Mouse (Mus musculus) bone marrow macrophage, adult 2 months (primary cell): ENCODE results near the gene Hoxa5. TPM values are rescaled to one million over a fixed set of nuclear protein-coding genes. Genes with fewer than 3 reads are reported as not detected.
A peak's percentile ranks its signal among the peaks of the same experiment; 100 is the strongest.

ENCODE experiments used
- H3K27ac ChIP-seq: 2 replicates; pipeline ENCODE4 v1.5.1; 2012; ENCODE audit warnings: low read depth, low read length; ENCODE audit not compliant: insufficient read depth
- H3K4me1 ChIP-seq: 2 replicates; pipeline ENCODE4 v1.6.1; 2012; ENCODE audit warnings: low read length; ENCODE audit not compliant: control insufficient read depth, insufficient read depth
- H3K4me3 ChIP-seq: 2 replicates; pipeline ENCODE4 v1.5.1; 2012; ENCODE audit warnings: mild to moderate bottlenecking, low read length, moderate library complexity; ENCODE audit not compliant: insufficient read depth
- CTCF ChIP-seq: IDR thresholded peaks from 2 replicates; pipeline ENCODE4 v1.5.1; 2012; ENCODE audit warnings: low read depth, mild to moderate bottlenecking, low read length, moderate library complexity
- POLR2A ChIP-seq: IDR thresholded peaks from 2 replicates; pipeline ENCODE4 v1.6.1; 2012; ENCODE audit warnings: mild to moderate bottlenecking, low read depth, low read length, borderline replicate concordance
- polyA plus RNA-seq: library from polyadenylated mRNA; stranded (reverse); fragments of >200 nt; gene quantifications from 2 replicates; pipeline ENCODE4 v1.2.4, GENCODE M21; 2012; ENCODE audit not compliant: missing spikeins, insufficient read depth, insufficient read length

Hoxa5 gene
- polyA plus RNA-seq, 1 experiment = not detected

DNA sequence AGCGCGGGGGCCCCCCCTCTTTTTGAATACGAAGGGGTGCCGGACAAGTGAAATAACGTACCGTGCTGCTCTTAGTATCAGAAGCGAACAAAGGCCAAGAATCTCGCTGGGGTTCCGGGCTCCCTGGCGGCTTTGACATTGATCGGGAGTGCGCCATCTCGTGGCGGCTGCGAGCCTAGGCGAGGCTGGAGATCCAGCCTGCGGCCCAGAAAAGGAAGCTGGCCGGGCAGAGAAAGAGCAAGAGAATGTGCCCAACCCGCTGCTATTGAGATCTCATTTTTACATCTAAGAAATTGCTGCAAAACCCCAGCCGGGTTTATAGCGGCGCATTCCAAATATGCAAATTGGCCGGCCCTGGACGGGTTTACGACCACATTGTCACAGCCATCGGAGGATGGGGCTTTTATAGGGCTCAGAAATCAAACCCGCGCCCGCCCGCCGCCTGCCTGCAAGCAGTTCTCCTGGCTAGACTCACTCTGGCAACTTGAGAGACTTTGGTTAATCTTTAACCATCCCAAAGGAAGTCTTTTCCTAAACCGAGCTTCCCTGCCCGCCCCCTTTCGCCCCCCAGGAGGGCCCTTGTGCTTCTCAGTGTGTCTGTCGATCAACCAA, 36.1 kb upstream of the Hoxa5 start, which contains the start of gene Hoxa10:
Hoxa10 (minus strand) TSS at position 466 of the 612 bp plus-strand sequence.
- Histone ChIP-seq H3K4me3 (peak within 1 kb of the TSS; percentile 37), H3K27ac (no peak within 1 kb of the TSS), H3K4me1 (no peaks in the 10 kb centered on the region; the same call in 1 of the 2 replicates)

DNA sequence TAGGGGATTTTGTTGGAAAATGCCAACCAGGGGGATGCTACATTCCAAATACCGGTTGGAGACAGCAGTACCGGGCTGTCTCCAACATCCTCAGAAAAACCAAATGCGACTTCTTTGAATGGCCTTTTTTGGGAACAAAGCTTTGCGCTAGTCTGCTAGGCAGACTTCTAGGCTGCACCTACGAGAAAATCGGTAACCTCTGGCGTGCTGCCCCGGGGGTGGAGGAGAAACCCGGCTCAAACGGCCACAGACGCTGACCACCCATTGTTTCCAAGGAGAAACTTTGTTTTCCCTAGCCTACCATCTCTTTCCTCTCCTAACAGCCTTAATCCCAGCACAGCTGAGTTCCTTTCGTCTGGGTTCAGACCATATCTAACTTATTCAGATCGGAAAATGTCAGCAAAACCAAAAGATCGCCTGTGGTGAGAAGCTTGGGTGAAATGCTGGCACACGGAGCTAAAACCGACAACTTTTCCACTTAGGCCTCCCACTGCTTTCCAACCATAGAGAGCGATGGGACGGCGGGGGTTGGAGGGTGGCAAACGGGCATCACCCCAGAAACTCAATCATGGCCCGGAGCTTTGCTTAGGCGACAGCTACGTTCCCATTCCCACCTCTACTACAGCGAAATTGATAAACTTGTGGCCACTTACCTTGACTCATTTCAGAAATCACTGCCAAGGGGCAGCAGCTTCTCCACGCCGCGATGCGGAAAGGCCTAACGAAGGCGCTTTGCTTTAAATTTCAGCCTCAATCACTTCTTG, 35.4 kb upstream of the Hoxa5 start:
- H3K4me3 ChIP-seq = peak overlapping the region; percentile 37
- no peaks in the 10 kb centered on the region; the same call in 1 of the 2 replicates for H3K4me1 ChIP-seq
- TF ChIP-seq CTCF (no peak), POLR2A (no peak)
- H3K27ac ChIP-seq = no peak overlapping the region

More for the DNA sequence above, 36.1 kb upstream of the Hoxa5 start, which contains the start of gene Hoxa10:
- no peak for TF ChIP-seq POLR2A
- TF ChIP-seq CTCF = peak; percentile 80

DNA sequence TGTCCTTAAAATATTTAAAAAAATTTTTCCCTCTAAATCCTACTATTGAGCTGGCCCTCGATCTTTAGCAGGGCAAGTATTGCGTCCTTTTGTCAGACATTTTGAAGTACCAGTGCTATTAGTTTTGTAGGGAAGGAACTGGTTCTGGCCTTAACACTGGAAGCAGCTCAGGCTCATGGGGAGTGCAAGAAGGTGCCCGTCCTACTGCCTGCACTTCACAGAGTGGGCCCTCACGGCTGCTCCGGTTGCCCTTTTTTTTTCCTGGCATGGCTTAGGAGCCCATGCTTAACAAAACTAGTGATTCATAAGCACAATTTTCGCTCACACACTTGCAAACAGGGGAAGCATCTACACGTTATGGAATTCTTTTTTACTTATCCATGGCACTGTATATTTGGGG, 34.6 kb upstream of the Hoxa5 start:
- Histone ChIP-seq H3K27ac (no peak overlapping the region), H3K4me3 (no peak overlapping the region), H3K4me1 (no peaks in the 10 kb centered on the region; the same call in 1 of the 2 replicates)
- TF ChIP-seq POLR2A = no peak
- TF ChIP-seq CTCF = no peak

DNA sequence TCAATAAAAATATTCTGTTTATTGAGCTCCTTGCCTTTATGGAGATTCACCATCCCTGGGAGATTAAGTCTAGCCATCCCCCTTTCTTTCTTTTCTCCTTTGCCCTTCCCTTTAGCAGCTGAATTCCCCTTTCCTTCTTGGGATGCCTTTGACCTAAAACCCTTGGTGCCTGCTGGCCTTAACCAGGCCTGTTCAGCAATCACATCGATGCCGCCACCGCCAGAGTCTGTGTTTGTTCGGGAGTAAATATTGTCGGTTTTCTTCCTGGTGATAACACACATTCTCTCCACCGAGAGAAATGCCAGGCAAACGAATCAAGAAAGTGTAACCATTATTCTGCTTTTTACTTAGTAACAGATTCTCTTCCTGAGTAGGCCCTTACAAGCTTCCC, 33.8 kb upstream of the Hoxa5 start:
- Histone ChIP-seq H3K4me3 (no peak overlapping the region), H3K4me1 (no peaks in the 10 kb centered on the region; the same call in 1 of the 2 replicates), H3K27ac (no peak overlapping the region)
- no peak for TF ChIP-seq CTCF
- TF ChIP-seq POLR2A = no peak

DNA sequence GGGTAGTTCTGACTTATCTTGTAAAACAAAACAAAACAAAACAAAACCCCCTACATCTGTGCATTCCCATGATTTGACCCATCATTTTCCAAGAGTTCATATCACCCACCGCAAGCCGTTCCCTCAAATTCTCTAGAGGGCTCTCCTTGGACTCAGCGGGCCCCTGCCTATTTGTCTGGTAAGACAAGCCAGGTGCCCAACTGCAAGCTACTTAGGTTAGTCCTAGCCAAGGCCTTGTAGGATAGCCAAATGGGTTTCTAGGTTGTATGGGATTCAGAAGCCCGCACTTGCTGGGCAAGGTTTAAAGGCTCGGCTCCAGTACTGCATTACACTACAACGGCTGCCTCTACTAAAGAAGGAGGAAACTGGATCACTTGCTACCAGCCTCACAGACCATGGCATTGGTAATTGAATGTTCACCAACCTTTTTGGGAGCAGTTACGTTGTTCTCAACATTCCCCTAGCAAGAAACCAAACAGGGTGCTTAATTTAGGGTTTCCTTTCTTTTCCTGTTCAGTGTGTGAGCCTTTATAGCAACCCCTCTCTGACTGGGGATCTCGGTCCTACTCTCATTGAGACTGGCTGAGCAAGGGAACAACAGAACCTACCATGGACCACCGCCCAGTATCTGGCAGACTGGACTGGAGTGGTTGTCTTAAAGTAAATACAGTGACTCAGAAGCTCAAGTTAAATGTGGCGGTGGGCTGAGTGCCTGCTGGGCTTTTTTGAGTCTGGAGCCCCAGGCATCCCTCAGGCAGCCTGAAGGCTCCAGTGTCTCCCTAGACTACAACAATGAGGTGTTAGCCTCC, 33.2 kb upstream of the Hoxa5 start:
- no peaks in the 10 kb centered on the region; the same call in 1 of the 2 replicates for H3K4me1 ChIP-seq
- no peak overlapping the region for H3K4me3 ChIP-seq
- H3K27ac ChIP-seq = no peak overlapping the region
- TF ChIP-seq CTCF = no peak
- no peak for TF ChIP-seq POLR2A

DNA sequence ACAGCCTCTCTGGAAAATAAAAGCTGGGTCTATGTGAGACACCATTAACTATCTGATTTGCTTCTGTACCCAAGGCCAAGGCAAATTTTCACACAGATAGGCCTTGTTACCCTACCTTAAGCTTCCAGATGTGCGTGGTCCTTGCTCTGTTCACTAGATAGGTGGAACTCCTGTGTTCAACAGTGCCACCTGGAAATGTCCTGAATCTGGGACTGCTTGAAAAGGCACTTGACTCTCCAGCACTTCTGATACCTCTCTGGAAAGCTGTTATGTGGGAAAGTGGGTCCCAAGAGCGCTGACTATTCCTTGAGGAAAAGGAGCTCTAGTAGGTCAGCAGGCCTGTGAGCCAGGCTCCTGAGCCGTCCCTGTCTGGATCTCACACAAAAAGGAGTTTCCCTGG, 32.4 kb upstream of the Hoxa5 start:
- no peak overlapping the region for H3K27ac ChIP-seq
- no peaks in the 10 kb centered on the region; the same call in 1 of the 2 replicates for H3K4me1 ChIP-seq
- TF ChIP-seq CTCF = no peak
- TF ChIP-seq POLR2A = no peak
- no peak overlapping the region for H3K4me3 ChIP-seq

DNA sequence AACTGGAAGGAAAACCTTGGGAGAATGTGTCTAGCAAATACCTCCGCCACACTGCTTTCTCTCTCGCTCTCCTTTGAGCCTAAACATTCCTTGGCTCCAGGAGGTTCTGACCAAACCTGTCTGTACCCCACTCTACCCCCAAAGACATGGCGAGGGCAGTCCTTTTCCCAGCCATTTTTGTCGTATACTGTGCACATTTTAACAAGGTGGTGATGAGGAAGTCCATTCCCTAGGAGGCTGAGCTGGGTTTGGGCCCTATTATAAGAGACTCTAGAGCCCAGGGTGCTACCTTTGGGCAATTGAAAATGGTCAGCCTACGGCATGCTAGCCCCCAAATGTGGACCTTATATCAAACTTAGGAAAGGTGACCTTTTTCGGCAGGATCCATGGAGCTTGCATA, 31.5 kb upstream of the Hoxa5 start:
- H3K4me1 ChIP-seq = no peaks in the 10 kb centered on the region; the same call in 1 of the 2 replicates
- TF ChIP-seq POLR2A = no peak
- TF ChIP-seq CTCF = no peak

DNA sequence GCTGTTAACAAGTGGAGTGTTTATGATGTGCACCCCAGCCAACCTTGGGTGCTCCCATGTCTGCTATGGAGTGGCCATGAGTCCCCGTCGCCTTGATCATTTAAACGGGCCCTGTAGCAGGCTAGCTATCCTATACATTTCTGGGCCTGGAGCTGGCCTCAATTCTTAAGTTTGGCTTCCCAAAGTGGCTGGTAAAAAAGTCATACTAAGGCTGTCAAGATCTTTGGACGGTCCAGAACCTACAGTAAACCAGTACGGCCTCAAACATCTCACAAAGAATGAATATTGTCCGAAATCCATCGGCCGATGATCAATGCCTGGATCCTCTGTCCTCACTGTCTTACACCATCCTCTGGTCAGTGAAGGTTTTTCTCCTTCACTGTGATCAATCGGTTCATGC, 30.9 kb upstream of the Hoxa5 start:
- no peak overlapping the region for H3K4me3 ChIP-seq
- no peak for TF ChIP-seq POLR2A
- TF ChIP-seq CTCF = no peak

More for the DNA sequence above, 31.5 kb upstream of the Hoxa5 start:
- H3K27ac ChIP-seq = no peak overlapping the region
- H3K4me3 ChIP-seq = no peak overlapping the region

DNA sequence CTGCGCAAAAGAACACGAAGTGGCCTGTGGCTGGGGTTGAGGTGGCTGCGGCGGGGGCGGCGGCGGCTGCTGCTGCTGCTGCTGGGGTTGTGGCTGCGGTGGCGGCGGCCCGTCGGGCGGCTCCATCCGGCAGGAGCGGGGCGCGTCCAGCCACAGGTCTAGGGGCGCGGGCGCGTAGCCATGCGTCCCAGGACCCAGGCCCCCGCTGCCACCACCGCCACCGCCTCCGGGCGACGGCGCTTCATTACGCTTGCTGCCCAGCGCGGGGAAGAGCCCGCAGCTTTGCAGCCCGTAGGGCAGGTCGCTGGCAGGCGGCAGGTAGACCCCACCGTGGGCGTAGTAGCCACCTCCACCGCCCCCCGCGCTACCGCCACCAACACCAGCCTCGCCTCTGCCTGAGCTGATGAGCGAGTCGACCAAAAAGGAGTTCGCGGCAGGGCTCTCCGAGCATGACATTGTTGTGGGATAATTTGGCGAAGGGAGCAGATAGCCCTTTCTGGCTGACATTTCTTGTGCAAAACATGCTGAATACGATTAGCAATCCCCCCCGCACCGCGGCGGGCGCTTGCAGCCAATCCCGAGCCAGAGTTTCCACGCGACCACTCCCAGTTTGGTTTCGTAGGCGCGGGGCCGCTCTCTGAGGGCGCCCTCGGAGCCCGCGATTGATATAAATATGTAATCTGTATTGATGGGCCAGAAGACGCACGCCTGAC, 30.2 kb upstream of the Hoxa5 start:
- TF ChIP-seq POLR2A (no peak), CTCF (no peak)
- H3K4me1 ChIP-seq = no peaks in the 10 kb centered on the region
- H3K27ac ChIP-seq = no peak overlapping the region
- H3K4me3 ChIP-seq = no peak overlapping the region

More for the DNA sequence above, 30.9 kb upstream of the Hoxa5 start:
- Histone ChIP-seq H3K27ac (no peak overlapping the region), H3K4me1 (no peaks in the 10 kb centered on the region; the same call in 1 of the 2 replicates)
